Mouse (Mus musculus) CH12.LX (cell line): ENCODE results near the gene Psmg1. TPM values are rescaled to one million over a fixed set of nuclear protein-coding genes. Genes with fewer than 3 reads are reported as not detected.

Experiments used
- polyA plus RNA-seq: library from polyadenylated mRNA; unstranded; fragments of >175 nt; gene quantifications from 2 replicates; pipeline ENCODE4 v1.2.1, GENCODE M21; 2012; ENCODE audit warnings: low read depth; ENCODE audit not compliant: insufficient read length
- total RNA-seq, 2 experiments: library from RNA; depleted of rRNA; stranded (reverse); fragments of 300-350 nt in 1 of 2; fragments of >200 nt in 1 of 2; gene quantifications; 2 replicates each; pipeline ENCODE4 v1.2.3; 2012 to 2014

Psmg1 gene
- total and polyA plus RNA-seq, 3 experiments = 134 to 256 (median 198) TPM

Other genes with a start within 250 kb of the Psmg1 start
- 7.1 and 8.1 TPM in 2 replicates for gene Brwd1, start 91.6 kb upstream of the Psmg1 start, total RNA-seq (2012; rRNA removed)
- 4.3 and 4.4 TPM in 2 replicates for gene Brwd1, start 91.6 kb upstream of the Psmg1 start, total RNA-seq (2014; rRNA removed)
- 3.4 and 4.4 TPM in 2 replicates for gene Brwd1, start 91.6 kb upstream of the Psmg1 start, polyA plus RNA-seq
- 243 and 304 TPM in 2 replicates for gene Hmgn1, start 136.8 kb upstream of the Psmg1 start, total RNA-seq (2012; rRNA removed)
- 394 and 426 TPM in 2 replicates for gene Hmgn1, start 136.8 kb upstream of the Psmg1 start, total RNA-seq (2014; rRNA removed)
- 745 and 979 TPM in 2 replicates for gene Hmgn1, start 136.8 kb upstream of the Psmg1 start, polyA plus RNA-seq
- 34.5 and 40.3 TPM in 2 replicates for gene Wrb, start 154.4 kb upstream of the Psmg1 start, total RNA-seq (2012; rRNA removed)
- 58.8 and 59.7 TPM in 2 replicates for gene Wrb, start 154.4 kb upstream of the Psmg1 start, total RNA-seq (2014; rRNA removed)
- gene Wrb, start 154.4 kb upstream of the Psmg1 start, polyA plus RNA-seq = 45.2 and 51.3 TPM in 2 replicates
- 0.04 TPM in 1 of 2 replicates, not detected in the other for gene Lca5l, start 201.3 kb upstream of the Psmg1 start, total RNA-seq (2012; rRNA removed)
- gene Lca5l, start 201.3 kb upstream of the Psmg1 start, total RNA-seq (2014; rRNA removed) = not detected in 2 replicates
- gene Lca5l, start 201.3 kb upstream of the Psmg1 start, polyA plus RNA-seq = 0.33 and 0.37 TPM in 2 replicates
- 0.38 TPM in 1 of 2 replicates, not detected in the other for gene Sh3bgr, start 209.5 kb upstream of the Psmg1 start, total RNA-seq (2012; rRNA removed)
- gene Sh3bgr, start 209.5 kb upstream of the Psmg1 start, total RNA-seq (2014; rRNA removed) = not detected in 2 replicates
- gene Sh3bgr, start 209.5 kb upstream of the Psmg1 start, polyA plus RNA-seq = 0.70 and 1.6 TPM in 2 replicates
- gene B3galt5, start 244.8 kb upstream of the Psmg1 start, total RNA-seq (2012; rRNA removed) = 0.04 and 0.13 TPM in 2 replicates
- 0.23 and 0.26 TPM in 2 replicates for gene B3galt5, start 244.8 kb upstream of the Psmg1 start, total RNA-seq (2014; rRNA removed)
- 0.57 and 0.87 TPM in 2 replicates for gene B3galt5, start 244.8 kb upstream of the Psmg1 start, polyA plus RNA-seq